23 mouse cellular contexts compared by ENCODE assay signal in the genomic region with DNA sequence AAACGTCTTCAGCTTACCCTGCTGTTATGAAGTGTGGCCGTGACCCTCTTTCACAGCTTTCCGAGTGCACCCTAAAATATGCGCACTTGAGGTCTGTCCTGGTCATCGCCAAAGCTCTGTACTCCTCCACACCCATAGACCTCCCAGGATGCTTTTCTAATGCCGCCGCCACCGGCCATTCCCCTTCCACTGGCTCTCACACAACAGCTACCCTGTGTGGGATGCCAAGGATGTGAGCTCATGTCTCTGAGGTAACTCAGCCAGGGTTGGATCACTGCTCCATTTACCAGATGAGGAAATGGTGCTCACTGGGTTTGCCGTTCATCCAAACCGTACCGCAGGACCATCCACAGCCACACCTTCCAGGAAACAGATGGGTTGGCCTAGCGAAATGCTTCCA.
"Had no signal": no experiment of that assay in that cellular context is flagged by ENCODE, and none has a peak within 500 bp of the region (broad histone marks: within the 10 kb centered on the region; RNA-seq: fewer than 3 reads in every experiment).

No protein-coding gene starts in this region.

- H3K4me2 ChIP-seq: limb, embryonic 13.5 days; liver, embryonic 12.5 days; liver, embryonic 15.5 days; lung, embryonic 15.5 days; neural tube, embryonic 12.5 days; neural tube, embryonic 15.5 days had no signal

- H3K9me3 ChIP-seq: limb, embryonic 10.5 days; limb, embryonic 13.5 days; liver, embryonic 12.5 days; liver, embryonic 15.5 days; lung, embryonic 15.5 days; midbrain, embryonic 10.5 days; neural tube, embryonic 12.5 days; neural tube, embryonic 15.5 days had no signal

- H3K9ac ChIP-seq: limb, embryonic 13.5 days; liver, embryonic 12.5 days; liver, embryonic 15.5 days; lung, embryonic 15.5 days; neural tube, embryonic 12.5 days; neural tube, embryonic 15.5 days had no signal

- H3K27ac ChIP-seq: limb, embryonic 10.5 days; limb, embryonic 13.5 days; liver, embryonic 12.5 days; liver, embryonic 15.5 days; lung, embryonic 15.5 days; midbrain, embryonic 10.5 days; neural tube, embryonic 12.5 days; neural tube, embryonic 15.5 days; stomach, postnatal 0 days had no signal

- ATAC-seq: liver, embryonic 12.5 days had no signal

- DNase-seq: kidney, adult 8-10 months; kidney, postnatal 14 days; kidney, postnatal 4 days; liver; lung, adult 18-20 months; lung, postnatal 10 days; lung, postnatal 36 days; midbrain, embryonic 14.5 days; right cerebral cortex, adult 18-20 months; right cerebral cortex, postnatal 14 days; right cerebral cortex, postnatal 4 days; thymus, adult 18-20 months; thymus, postnatal 36 days had no signal

- H3K4me3 ChIP-seq: limb, embryonic 10.5 days; limb, embryonic 13.5 days; liver, embryonic 12.5 days; liver, embryonic 15.5 days; lung, embryonic 15.5 days; megakaryocyte, embryonic 14.5 days; midbrain, embryonic 10.5 days; neural tube, embryonic 12.5 days; neural tube, embryonic 15.5 days had no signal

- H3K4me1 ChIP-seq: limb, embryonic 13.5 days; liver, embryonic 12.5 days; liver, embryonic 15.5 days; megakaryocyte, embryonic 14.5 days had no signal

- H3K27me3 ChIP-seq: limb, embryonic 13.5 days; liver, embryonic 12.5 days; liver, embryonic 15.5 days; lung, embryonic 15.5 days; neural tube, embryonic 12.5 days; neural tube, embryonic 15.5 days had no signal

- H3K36me3 ChIP-seq: limb, embryonic 10.5 days; limb, embryonic 13.5 days; liver, embryonic 12.5 days; liver, embryonic 15.5 days; lung, embryonic 15.5 days; midbrain, embryonic 10.5 days; neural tube, embryonic 12.5 days; neural tube, embryonic 15.5 days had no signal
